Mouse (Mus musculus): ENCODE measurements at regions not wholly inside any gene's neighbourhood (a gene's known extent, or its start where the extent isn't known, plus 50 kb on each side); places are given as distances from the start of the nearest gene placed in this dataset.

DNA sequence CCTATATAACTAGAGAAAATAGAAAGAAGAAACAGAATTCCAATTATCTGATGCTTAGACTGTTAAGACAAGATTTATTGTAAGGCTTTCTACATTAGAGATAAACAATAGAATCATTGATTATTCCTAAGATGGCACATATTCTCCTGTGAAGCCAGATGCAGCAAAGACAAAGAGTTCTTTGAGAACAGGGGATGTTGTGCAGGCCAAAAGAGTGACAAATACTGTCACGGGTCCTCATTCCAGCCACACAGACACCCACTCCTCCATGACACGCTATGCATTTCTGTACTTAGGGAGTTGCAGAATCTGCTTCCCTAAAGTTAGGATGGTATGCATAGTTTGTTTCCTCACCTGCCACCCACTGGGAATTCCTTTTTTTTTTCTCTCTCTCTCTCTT, 245.2 kb downstream of the Sv2b start:
- in situ Hi-C loops (cut with MboI, MseI) = no loop called here

DNA sequence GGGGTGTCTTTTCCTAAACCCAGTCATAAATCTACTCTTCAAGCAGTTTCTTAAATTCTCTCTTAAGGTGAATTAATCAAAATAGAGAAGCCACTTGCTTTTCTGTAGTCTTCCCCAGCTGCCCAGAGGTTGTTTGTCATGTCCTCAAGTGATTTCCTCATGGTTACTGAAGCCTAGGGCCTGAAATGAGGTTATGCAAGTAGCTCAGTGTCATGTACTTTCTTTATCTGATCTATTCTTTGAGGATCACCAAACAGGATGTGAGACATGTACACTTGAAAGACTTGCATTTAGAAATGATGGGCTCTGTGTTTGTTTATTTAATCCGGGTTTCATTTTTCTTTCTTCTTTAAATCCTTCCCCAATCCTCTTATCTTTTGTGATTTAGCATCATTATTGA, 258.8 kb downstream of the Sv2b start:
- in situ Hi-C loops (cut with MboI, MseI) = no loop called here

GRCm38 (mm10) chr7:75049751-75050150, 259.3 kb downstream of the Sv2b start:
- in situ Hi-C loops (cut with MboI, MseI) = loop anchor here (10.0 kb wide), 1 partner anchor 1325 kb away; no protein-coding TSS in a partner anchor

- in situ Hi-C loops (cut with MboI, MseI) = loop anchor here (10.0 kb wide), 1 partner anchor 1324 kb away; no protein-coding TSS in a partner anchor
Measured at GRCm38 (mm10) chr7:75048822-75049221, 260.2 kb downstream of the Sv2b start.

DNA sequence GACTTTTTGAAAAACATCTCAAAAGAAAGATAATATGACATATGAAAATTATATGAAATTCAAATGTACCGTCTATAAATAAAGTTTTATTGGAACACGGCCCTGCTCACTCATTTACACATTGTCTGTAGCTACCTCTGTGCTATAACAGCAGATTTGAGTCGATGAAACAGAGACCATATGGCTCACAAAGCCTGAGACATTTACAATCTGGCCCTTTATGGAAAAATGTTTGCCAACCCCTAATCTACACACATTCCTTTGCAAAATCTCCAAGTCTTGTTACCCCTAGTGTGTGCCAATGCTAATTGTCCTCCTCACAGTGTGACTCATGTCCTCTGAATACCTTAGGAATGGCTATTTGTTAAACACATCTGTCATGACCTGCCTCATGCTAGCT, 261.2 kb downstream of the Sv2b start:
- in situ Hi-C loops (cut with MboI, MseI) = loop anchor here (10.0 kb wide), 1 partner anchor 1323 kb away; no protein-coding TSS in a partner anchor

DNA sequence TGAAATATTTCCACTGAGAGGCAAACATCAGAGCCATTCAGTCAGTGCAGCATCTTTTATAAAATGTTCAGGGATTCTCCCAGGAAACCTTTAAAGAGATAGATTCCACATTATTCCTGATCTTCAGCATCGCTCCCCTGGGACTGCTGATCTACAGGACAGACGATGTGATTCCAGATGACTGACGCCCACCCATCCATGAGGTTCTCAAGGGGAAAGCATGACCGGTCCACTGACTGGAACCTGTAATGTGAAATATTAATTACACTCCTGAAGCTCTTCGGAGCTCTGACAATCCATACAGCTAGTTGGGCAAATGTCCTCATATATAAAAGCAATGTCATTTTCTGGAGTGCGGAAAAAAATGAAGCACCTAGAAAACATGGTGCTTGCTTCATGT, 268.2 kb downstream of the Sv2b start:
- in situ Hi-C loops (cut with MboI, MseI) = loop anchor here (10.0 kb wide), 1 partner anchor 1316 kb away; no protein-coding TSS in a partner anchor

DNA sequence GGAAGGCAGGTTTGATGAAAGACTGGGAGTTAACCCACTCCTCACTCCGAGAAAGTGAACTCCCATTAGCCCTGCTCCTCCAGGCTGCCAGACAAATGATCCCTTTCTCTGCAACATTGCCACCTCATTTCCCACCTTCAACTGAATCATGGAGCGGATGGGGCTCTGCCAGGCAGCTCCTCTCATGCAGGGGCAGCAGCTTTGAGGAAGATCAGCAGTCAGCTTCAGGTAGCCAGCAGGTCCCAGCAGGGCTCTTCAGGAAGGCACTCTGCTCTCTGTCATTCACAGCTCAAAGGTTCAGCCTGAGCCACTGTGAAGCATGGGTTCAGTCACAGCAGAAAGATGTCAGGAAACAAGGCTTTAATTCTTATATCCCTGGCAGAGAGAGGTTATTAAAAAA, 282.9 kb downstream of the Sv2b start:
- in situ Hi-C loops (cut with MboI, MseI) = no loop called here

DNA sequence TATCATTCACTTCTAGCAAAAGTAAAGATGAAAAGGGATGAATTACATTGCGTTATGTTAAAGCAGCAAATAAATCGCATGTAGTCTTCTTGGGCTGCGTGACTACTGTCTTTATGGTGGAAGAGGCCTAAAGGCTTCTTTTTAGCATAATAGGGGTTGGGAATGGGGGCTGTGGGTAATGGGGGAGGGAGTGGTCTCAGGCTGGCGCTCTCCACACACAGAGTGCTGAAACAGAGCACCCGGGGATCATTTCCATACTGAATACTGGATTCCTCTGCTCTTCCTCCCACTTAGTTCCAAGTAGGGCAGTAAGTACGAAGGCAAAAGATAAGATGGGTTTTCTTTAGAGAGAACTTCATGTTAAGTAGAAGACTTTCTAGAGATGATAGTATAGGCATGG, 287.1 kb downstream of the Sv2b start:
- in situ Hi-C loops (cut with MboI, MseI) = no loop called here

- in situ Hi-C loops (cut with MboI, MseI) = no loop called here
Measured at GRCm38 (mm10) chr7:75018640-75019039, 290.4 kb downstream of the Sv2b start.

- in situ Hi-C loops (cut with MboI, MseI) = no loop called here
Measured at GRCm38 (mm10) chr7:75008481-75008880, 300.6 kb downstream of the Sv2b start.

DNA sequence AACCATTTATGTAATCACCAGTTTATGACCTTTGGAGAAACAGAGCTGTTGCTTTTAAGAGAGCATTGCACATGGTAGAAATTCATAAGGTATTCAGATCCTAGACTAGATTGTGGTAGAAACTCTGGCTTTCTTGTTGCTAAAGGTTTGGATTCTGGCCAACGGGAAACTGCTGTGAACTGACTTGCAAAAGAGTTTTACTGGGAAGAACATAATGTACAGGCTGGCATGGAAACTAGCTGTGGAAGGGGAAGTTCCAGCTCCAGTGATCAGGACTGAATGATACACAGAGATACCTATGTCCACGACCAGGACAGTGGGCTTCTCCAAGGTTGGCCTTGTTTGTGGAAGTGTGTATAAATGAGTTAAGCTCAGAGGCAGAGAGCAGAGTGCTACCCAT, 318.9 kb downstream of the Sv2b start:
- in situ Hi-C loops (cut with MboI, MseI) = no loop called here

GRCm38 (mm10) chr7:74979479-74979878, 329.6 kb downstream of the Sv2b start:
- in situ Hi-C loops (cut with MboI, MseI) = no loop called here

- in situ Hi-C loops (cut with MboI, MseI) = no loop called here
Measured at GRCm38 (mm10) chr7:74975986-74976385, 333.1 kb downstream of the Sv2b start.

DNA sequence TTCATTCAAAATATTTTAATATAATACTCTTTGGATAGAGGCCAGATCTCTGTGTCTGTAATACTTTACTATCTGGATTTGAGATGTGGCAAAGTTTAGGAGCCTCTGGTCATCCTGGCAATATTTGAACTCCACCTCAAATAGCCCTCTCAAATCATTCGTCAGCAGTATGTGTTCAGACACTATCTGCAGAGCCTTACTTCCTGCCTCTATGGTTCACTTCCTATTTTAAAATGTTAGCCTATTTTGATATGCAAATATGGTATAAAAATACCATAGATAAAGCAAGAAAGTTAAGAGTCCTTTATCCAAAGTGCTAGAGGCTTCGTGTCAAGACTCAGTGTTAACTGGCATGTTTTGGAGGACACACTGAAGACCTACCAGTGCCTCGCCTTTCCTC, 334.6 kb downstream of the Sv2b start:
- in situ Hi-C loops (cut with MboI, MseI) = no loop called here

DNA sequence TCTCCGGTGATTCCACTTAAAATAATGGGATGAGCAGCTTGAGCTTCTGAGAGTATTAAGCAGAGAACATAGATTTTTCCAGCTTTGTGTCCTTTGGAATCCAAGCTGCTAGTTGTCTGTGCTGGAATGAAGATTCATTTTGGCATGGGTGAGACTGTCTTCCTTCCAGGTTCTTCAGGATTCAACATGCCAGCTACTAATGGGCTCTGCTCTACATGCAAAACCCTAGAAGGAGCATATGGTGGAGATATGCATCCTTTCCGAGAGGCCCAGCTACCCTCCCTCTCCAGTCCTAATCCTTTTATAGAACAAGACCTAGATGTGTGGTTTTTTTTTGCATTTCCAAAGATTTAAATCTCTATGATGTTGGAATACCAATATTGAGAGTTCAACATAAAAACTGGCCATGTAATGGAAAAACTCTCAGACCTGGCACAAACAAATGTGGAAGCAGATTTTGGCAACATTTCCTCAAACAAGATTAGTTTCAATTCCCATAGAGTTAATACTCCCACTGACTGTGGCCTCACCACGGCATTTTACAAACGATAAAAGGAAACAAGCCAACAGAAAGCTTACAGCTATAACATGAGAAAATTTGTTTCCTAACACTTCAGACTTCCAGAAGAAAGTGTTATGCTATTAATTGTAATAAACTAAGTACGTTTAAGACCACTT, 364.5 kb downstream of the Sv2b start:
- in situ Hi-C loops (cut with MboI, MseI) = no loop called here

DNA sequence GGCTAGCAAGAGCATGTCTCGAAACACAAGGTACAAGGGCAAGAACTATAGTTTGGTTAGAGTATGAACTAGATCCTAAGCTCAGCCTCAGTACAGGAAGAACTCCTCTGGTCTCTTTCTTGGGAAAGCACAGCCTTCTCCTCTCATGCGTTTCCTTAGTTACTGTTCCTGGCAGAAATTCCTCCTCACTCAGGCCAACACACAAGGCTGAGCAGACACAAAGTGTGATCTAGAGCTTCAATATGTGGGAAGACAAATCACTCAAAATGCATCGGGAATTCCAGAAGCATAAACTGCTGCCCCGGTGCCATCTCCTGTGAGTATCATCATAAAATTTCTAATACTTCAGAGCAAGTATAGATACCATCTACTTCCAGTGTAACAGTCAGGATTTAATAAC, 366.1 kb downstream of the Sv2b start:
- in situ Hi-C loops (cut with MboI, MseI) = no loop called here

DNA sequence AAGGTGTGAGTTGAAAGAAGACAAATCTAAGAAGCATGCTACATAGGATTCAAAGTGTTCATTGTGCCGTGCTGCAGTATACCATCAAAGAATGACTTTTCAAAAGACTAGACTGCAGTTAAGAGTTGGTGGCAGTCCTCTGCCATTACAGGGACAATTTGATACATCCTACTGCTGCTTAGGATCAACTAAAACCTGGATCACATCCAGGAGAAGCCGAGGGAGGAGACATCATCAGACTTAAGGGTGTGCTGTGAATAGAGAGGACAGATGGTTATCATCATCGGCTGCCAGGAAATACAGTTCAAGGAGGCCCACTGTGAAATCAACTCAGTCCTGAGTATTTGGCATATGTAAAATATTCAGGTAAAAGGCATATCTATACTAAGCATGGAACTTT, 366.9 kb downstream of the Sv2b start:
- in situ Hi-C loops (cut with MboI, MseI) = no loop called here

GRCm38 (mm10) chr7:74929142-74929829, 374.7 kb upstream of the Slco3a1 start:
- in situ Hi-C loops (cut with MboI, MseI) = no loop called here

DNA sequence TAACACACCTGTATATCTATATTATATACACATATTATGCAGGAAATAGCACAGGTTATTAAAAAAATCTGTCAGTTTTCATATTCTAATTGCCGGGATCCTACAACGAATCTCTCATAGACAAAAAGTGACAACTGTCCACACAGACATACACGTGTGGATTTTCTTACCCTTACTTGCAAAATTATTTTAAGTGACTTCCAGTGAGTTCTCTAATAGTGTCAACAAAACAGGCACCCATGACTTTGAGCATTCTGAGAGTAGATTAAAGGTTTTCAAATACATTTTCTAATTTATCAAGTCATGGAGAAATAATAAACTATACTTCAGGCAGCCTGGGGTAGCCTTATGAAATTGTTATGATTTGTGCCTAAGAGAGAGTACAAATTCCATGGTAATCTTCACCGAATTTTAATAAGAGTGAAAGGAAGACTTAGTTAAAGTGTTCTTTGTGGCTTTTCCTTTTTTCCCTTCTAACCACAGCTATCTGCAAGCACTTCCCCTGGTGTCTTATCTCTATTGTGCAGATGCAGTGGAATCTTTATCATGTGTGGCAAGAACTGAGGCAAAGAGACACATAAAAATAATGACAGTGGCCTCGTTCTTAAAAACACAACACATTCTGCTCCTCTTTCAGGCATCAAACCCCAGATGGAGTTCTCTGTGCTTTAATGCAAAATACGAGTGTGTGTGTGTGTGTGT, 373.8 kb upstream of the Slco3a1 start:
- in situ Hi-C loops (cut with MboI, MseI) = no loop called here

DNA sequence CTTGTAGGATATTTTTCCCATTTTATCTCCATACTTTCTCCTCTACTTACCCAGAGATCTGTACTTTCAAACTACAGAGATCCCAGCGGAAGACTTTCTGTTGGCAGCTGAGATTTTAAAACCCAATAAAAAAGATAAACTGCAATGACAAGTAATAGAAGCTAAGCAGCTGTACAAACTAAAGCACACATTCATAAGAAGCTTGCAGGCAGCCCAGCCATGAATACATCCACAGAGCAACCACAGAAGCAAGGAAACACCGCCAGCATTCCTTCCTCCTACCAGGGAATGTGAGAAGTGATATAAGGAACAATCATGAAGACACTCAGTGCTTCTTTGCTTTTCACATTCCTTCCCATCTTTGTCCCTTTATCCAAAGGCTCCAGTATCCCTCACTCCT, 372.1 kb upstream of the Slco3a1 start:
- in situ Hi-C loops (cut with MboI, MseI) = no loop called here

GRCm38 (mm10) chr7:74924156-74924555, 369.6 kb upstream of the Slco3a1 start:
- in situ Hi-C loops (cut with MboI, MseI) = no loop called here

DNA sequence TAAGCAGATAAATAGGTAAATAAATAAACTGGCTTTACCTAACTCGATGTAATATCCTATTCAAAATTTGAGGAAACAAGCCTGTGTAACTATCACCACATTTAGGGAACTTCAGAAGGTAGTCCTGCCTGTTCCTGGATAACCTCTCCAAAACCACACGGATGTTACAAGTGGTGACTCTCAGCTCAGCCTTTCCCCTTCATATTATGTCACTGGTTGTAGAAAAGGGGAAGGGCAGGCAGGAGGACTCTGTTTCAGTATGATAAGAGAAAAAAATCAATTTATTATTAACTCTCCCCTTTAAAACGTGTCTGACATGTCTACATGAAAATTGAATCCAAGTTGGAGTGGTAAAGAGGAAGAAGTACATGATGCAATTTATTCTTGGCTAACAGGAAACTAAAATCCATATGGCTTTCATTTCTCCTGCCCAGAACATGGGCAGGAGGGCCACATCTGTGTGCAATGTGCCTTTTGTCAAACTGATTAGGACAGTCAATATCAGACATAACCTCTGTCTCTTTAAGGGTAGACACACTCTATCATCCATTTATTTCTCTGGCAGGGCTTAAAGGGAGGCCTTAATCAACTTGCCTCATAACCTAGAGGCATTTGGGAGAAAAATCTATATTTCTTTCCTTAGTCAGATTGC, 353.9 kb upstream of the Slco3a1 start:
- in situ Hi-C loops (cut with MboI, MseI) = no loop called here

Data from T-helper 2 cell (primary cell).